Mouse (Mus musculus) effector memory CD4-positive, alpha-beta T cell, adult 5 months (primary cell): ENCODE measurements around the gene Slc25a27. TPM values are rescaled to one million over a fixed set of nuclear protein-coding genes. Genes with fewer than 3 reads are reported as not detected.

Experiments used
- polyA plus RNA-seq: library from polyadenylated mRNA; unstranded; fragments of 100-300 nt; shearing (Covaris generic); gene quantifications from one replicate; pipeline ENCODE4 v1.2.1, GENCODE M21; 2017

The Slc25a27 gene
- polyA plus RNA-seq, result 10.3 TPM

GRCm38 (mm10) chr17:43666576-43667289 lies at the start of gene Slc25a27:
Gene Slc25a27, minus strand, starts transcription at chr17:43667214.

GRCm38 (mm10) chr17:43667290-43667843 lies 353 bp upstream of the Slc25a27 start, which contains the start of gene Cyp39a1:
Gene Cyp39a1, plus strand, starts transcription at chr17:43667425.

GRCm38 (mm10) chr17:43629496-43630426 lies 37.3 kb downstream of the Slc25a27 start, which contains the start of gene Tdrd6:
Gene Tdrd6, minus strand, starts transcription at chr17:43630299.

Other genes starting within 250 kb of the Slc25a27 start
- gene Mep1a, start 164.4 kb downstream of the Slc25a27 start, polyA plus RNA-seq, result not detected
- not detected for gene Ankrd66, start 123.6 kb downstream of the Slc25a27 start, polyA plus RNA-seq
- gene Pla2g7, start 99.1 kb downstream of the Slc25a27 start, polyA plus RNA-seq, result not detected
- gene Tdrd6, start 36.9 kb downstream of the Slc25a27 start, polyA plus RNA-seq, result not detected
- 1.6 TPM for gene Cyp39a1, start 211 bp upstream of the Slc25a27 start, polyA plus RNA-seq
- not detected for gene Rcan2, start 134.1 kb upstream of the Slc25a27 start, polyA plus RNA-seq